Mouse (Mus musculus) liver, embryonic 14.5 days (tissue): Measurements from ENCODE around the gene Pgap3.

Source experiments
- CTCF ChIP-seq: IDR thresholded peaks from 2 replicates; pipeline ENCODE4 v1.5.1; 2016; ENCODE audit warnings: antibody characterized with exemption, low read depth, control low read depth
- EP300 ChIP-seq: IDR thresholded peaks from 2 replicates; pipeline ENCODE4 v1.6.1; 2016; ENCODE audit warnings: antibody characterized with exemption, low read depth

GRCm38 (mm10) chr11:98373244-98373643 is 27.0 kb downstream of the Pgap3 start:
- TF ChIP-seq CTCF (no peak), EP300 (no peak)
